Mouse (Mus musculus): Measurements from ENCODE around the gene Cntn5.

DNA sequence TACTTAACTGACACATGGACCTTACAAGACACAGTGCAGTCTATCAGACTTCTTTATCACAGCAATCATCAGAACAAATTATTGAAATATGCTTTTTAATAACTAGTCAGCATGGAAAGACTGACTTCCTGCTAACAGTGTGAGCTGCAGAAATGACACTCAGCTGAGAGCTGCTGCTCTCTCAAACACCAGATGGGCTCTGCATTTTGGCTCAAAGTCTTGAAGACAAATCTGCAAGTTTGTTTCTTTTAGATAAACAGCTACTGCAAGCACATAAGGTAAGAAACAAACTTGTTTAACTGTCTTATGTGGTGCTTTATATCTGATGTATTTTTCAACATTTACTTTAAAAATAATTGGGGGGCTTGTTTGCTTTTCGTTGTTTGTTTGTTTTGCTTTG, 87.9 kb downstream of the Cntn5 start:
- TF ChIP-seq CTCF (conservative IDR thresholded peaks at IDR 0.05 in 1 of 2, IDR thresholded peaks at IDR 0.05 in 1 of 2; ENCODE audit: low read depth in 2 of 2, low read length in 2 of 2) (no peak), MAX (IDR thresholded peaks at IDR 0.05; ENCODE audit: low read length) (no peak), MEF2A (IDR thresholded peaks at IDR 0.05; ENCODE audit: borderline replicate concordance, low read depth, low read length) (no peak), ZC3H11A (IDR thresholded peaks at IDR 0.05; ENCODE audit: low read depth, low read length) (no peak)

Data from CH12.LX (cell line).